Comparison of ENCODE assay signal across 26 mouse cellular contexts in genomic region chr1:43074791-43075190, GRCm38 (mm10). TPM values are rescaled to one million over a fixed set of nuclear protein-coding genes. Genes with fewer than 3 reads are reported as not detected.
DNase-seq lines count a peak whose midpoint lies in the region; ATAC-seq lines count a peak whose summit lies in the region.
"Had no signal": no experiment of that assay in that cellular context is flagged by ENCODE, and none has a peak within 500 bp of the region (broad histone marks: within the 10 kb centered on the region; RNA-seq: fewer than 3 reads in every experiment).

No protein-coding gene starts in this region.

- intact Hi-C loops in left cerebral cortex, postnatal 4 days (cut with DNase I) = no loop called here

- H3K4me3 ChIP-seq in heart, embryonic 11.5 days (ENCODE audit: low read depth, low read length) = no peak overlapping the region
- H3K4me3 ChIP-seq: forebrain, embryonic 15.5 days; gastrocnemius, adult 2 months; heart, adult 2 months; heart, embryonic 15.5 days; liver, embryonic 12.5 days; neural tube, embryonic 15.5 days had no signal

- DNase-seq in heart, adult 11 months = peak; percentile 34
- peak; percentile 60 for DNase-seq in cerebellum, adult 11-12 months
- peak; percentile 72 for DNase-seq in cerebellum, adult 9-11 months
- DNase-seq in natural killer cell, adult 2 months (ENCODE audit: low spot score in 2 of 2) = no peak
- DNase-seq in spleen, adult 18-20 months = no peak
- DNase-seq in left cerebral cortex, postnatal 4 days = no peak
- DNase-seq: adrenal gland, postnatal 14 days; gastrocnemius, adult 2 months; gastrocnemius, postnatal 36 days; heart, adult 2 months; kidney, adult 8-10 months; kidney, postnatal 4 days; liver, postnatal 0 days; midbrain, embryonic 14.5 days; right cerebral cortex, adult 18-20 months; thymus, adult 2 months; thymus, postnatal 36 days had no signal

- no peak for ATAC-seq in heart, embryonic 11.5 days (replicated peaks; ENCODE audit: insufficient number of reproducible peaks, low FRiP score, low TSS enrichment)
- ATAC-seq: forebrain, embryonic 15.5 days; intestine, embryonic 16.5 days; liver, embryonic 12.5 days; liver, postnatal 0 days; lung, postnatal 0 days had no signal

- H3K27me3 ChIP-seq in heart, embryonic 11.5 days (ENCODE audit: control insufficient read depth, insufficient read depth, low read length) = no peaks in the 10 kb centered on the region
- H3K27me3 ChIP-seq: forebrain, embryonic 15.5 days; heart, embryonic 15.5 days; liver, embryonic 12.5 days; neural tube, embryonic 15.5 days had no signal

- H3K36me3 ChIP-seq in heart, embryonic 11.5 days (ENCODE audit: control insufficient read depth, insufficient read depth, low read length) = no peaks in the 10 kb centered on the region; the same call in 1 of the 2 replicates

- no peak overlapping the region for H3K27ac ChIP-seq in heart, embryonic 11.5 days (ENCODE audit: low read depth, low read length)
- H3K27ac ChIP-seq: forebrain, embryonic 15.5 days; gastrocnemius, adult 2 months; heart, adult 2 months; heart, embryonic 15.5 days; kidney, postnatal 0 days; liver, embryonic 12.5 days; macrophage; neural tube, embryonic 15.5 days had no signal

- H3K9ac ChIP-seq in heart, embryonic 11.5 days (ENCODE audit: low read depth, low read length) = no peak overlapping the region
- H3K9ac ChIP-seq: forebrain, embryonic 15.5 days; heart, embryonic 15.5 days; liver, embryonic 12.5 days; liver, postnatal 0 days; neural tube, embryonic 15.5 days had no signal

- H3K4me1 ChIP-seq in heart, embryonic 11.5 days (ENCODE audit: control insufficient read depth, insufficient read depth, low read length) = no peaks in the 10 kb centered on the region
- H3K4me1 ChIP-seq: forebrain, embryonic 15.5 days; heart, embryonic 15.5 days; liver, embryonic 12.5 days; neural tube, embryonic 15.5 days had no signal

- no peak overlapping the region for H3K4me2 ChIP-seq in heart, embryonic 11.5 days
- H3K4me2 ChIP-seq: forebrain, embryonic 15.5 days; heart, embryonic 15.5 days; liver, embryonic 12.5 days; neural tube, embryonic 15.5 days had no signal

- no peaks in the 10 kb centered on the region for H3K9me3 ChIP-seq in heart, embryonic 11.5 days (replicated peaks; ENCODE audit: control insufficient read depth, low read length)
- H3K9me3 ChIP-seq: forebrain, embryonic 15.5 days; heart, embryonic 15.5 days; liver, embryonic 12.5 days; neural tube, embryonic 15.5 days had no signal

- whole genome bisulfite sequencing in heart, embryonic 11.5 days (ENCODE audit: insufficient replicate concordance) = 93% methylated on average over 2 of the region's 2 CpGs

RNA-seq across cellular contexts. Expression of gene Tgfbrap1, which starts 23.6 kb away (rescaled TPM):
- polyA plus RNA-seq in heart, embryonic 11.5 days (2014; fragmentation: Nextera tagmentation; extraction: Ambion mirVana) = 8.6 and 8.7 TPM in 2 replicates
- 10 to 100 TPM; 42.6 to 44.5 TPM for total RNA-seq in left cerebral cortex, postnatal 4 days (2021)

RNA-seq across cellular contexts. Expression of gene AI597479, which starts 23.7 kb away (rescaled TPM):
- polyA plus RNA-seq in heart, embryonic 11.5 days (2014; fragmentation: Nextera tagmentation; extraction: Ambion mirVana) = 22.4 and 29.8 TPM in 2 replicates
- total RNA-seq in left cerebral cortex, postnatal 4 days (2021) = 10 to 100 TPM; 24.6 to 26.6 TPM

Comparison
In these comparisons a context has a peak if more than half of its experiments do, and no peak if none do; other contexts are left out.
1. DNase-seq: peak in heart, adult 11 months (single experiment), cerebellum, adult 11-12 months (single experiment) and cerebellum, adult 9-11 months (single experiment); none in natural killer cell, adult 2 months (0 of 2), spleen, adult 18-20 months (0 of 2) and left cerebral cortex, postnatal 4 days (single experiment).